Mouse (Mus musculus) forebrain, postnatal 0 days (tissue): ENCODE data around the gene Kcnh5. TPM values are rescaled to one million over a fixed set of nuclear protein-coding genes. Genes with fewer than 3 reads are reported as not detected.

Experiments used
- ATAC-seq: fragments of 200-750 bp; cut with Nextera tagmentation; 2 replicates; pipeline ENCODE4 v1.8.0; 2017; ENCODE audit warnings: mild to moderate bottlenecking, moderate library complexity
- DNase-seq: peaks from one replicate; pipeline ENCODE4 v3.0.0-alpha.2; 2015
- H3K27ac ChIP-seq: fragments of 300-500 bp; sonication (generic); 2 replicates; pipeline ENCODE4 v1.5.1; 2014; ENCODE audit warnings: low read depth, mild to moderate bottlenecking, antibody characterized with exemption, low read length, moderate library complexity, mixed read lengths
- H3K27me3 ChIP-seq: fragments of 300-500 bp; sonication (generic); 2 replicates; pipeline ENCODE4 v1.6.1; 2014; ENCODE audit warnings: mild to moderate bottlenecking, low read length, mixed read lengths; ENCODE audit not compliant: insufficient read depth
- H3K36me3 ChIP-seq: fragments of 300-500 bp; sonication (generic); 2 replicates; pipeline ENCODE4 v1.6.1; 2014; ENCODE audit warnings: mild to moderate bottlenecking, moderate library complexity; ENCODE audit not compliant: insufficient read depth
- H3K4me1 ChIP-seq: fragments of 300-500 bp; sonication (generic); 2 replicates; pipeline ENCODE4 v1.6.1; 2014; ENCODE audit warnings: antibody characterized with exemption; ENCODE audit not compliant: insufficient read depth
- H3K4me2 ChIP-seq: fragments of 300-500 bp; sonication (generic); 2 replicates; pipeline ENCODE4 v1.6.1; 2014; ENCODE audit warnings: low read depth, mild to moderate bottlenecking, moderate library complexity
- H3K4me3 ChIP-seq: fragments of 300-500 bp; sonication (generic); 2 replicates; pipeline ENCODE4 v1.5.1; 2014; ENCODE audit warnings: low read depth, low read length, mixed read lengths
- H3K9ac ChIP-seq: fragments of 300-500 bp; sonication (generic); 2 replicates; pipeline ENCODE4 v1.6.1; 2014; ENCODE audit warnings: mild to moderate bottlenecking
- H3K9me3 ChIP-seq: fragments of 300-500 bp; sonication (generic); 2 replicates; pipeline ENCODE4 v1.6.1; 2016; ENCODE audit warnings: low read length
- CTCF ChIP-seq: sonication (generic); IDR thresholded peaks from 2 replicates; pipeline ENCODE4 v1.5.1; 2016; ENCODE audit warnings: antibody characterized with exemption, control low read depth, low read depth
- WGBS: fragments of 180-500 bp; shearing (Covaris S2); extraction: QIAGEN DNeasy Blood & Tissue Kit; methylation state at CpG from one replicate; pipeline ENCODE4 v1.1.7; 2014; 5-methylcytosine and 5-hydroxymethylcytosine counted together
- polyA plus RNA-seq: library from polyadenylated mRNA; unstranded; fragments of >200 nt; fragmentation: Nextera tagmentation; extraction: Ambion mirVana; gene quantifications from 2 replicates; pipeline ENCODE4 v1.2.1, GENCODE M21; 2015
- total RNA-seq: library from RNA; depleted of rRNA; stranded (reverse); fragments of >200 nt; gene quantifications from 2 replicates; pipeline ENCODE4 v1.2.3, GENCODE M21; 2014

Kcnh5 gene
- total and polyA plus RNA-seq, 2 experiments from 2014 or later = 1.5 to 7.4 TPM

GRCm38 (mm10) chr12:74969420-74969819 lies 207.7 kb downstream of the Kcnh5 start:
- Histone ChIP-seq H3K9me3 (no peaks in the 10 kb centered on the region), H3K4me1 (no peaks in the 10 kb centered on the region), H3K4me2 (no peak overlapping the region), H3K4me3 (no peak overlapping the region), H3K27me3 (no peaks in the 10 kb centered on the region), H3K9ac (no peak overlapping the region), H3K36me3 (no peaks in the 10 kb centered on the region), H3K27ac (no peak overlapping the region)
- WGBS = 76% methylated on average over 4 of the region's 4 CpGs
- DNase-seq (no peak), ATAC-seq (no peak)
- no peak for TF ChIP-seq CTCF

- WGBS = 51% methylated on average over 2 of the region's 2 CpGs
- no peak for TF ChIP-seq CTCF
- DNase-seq (no peak), ATAC-seq (no peak)
- Histone ChIP-seq H3K9me3 (no peaks in the 10 kb centered on the region), H3K27ac (no peak overlapping the region), H3K36me3 (no peaks in the 10 kb centered on the region), H3K27me3 (no peaks in the 10 kb centered on the region), H3K9ac (no peak overlapping the region), H3K4me3 (no peak overlapping the region), H3K4me1 (no peaks in the 10 kb centered on the region), H3K4me2 (no peak overlapping the region)
Observed at GRCm38 (mm10) chr12:74966266-74966665, 210.9 kb downstream of the Kcnh5 start.

- no peaks in the 10 kb centered on the region for H3K27me3 ChIP-seq
- no peak overlapping the region for H3K9ac ChIP-seq
- H3K4me1 ChIP-seq = no peaks in the 10 kb centered on the region
- H3K4me3 ChIP-seq = no peak overlapping the region
- no peak for DNase-seq
- no peak for TF ChIP-seq CTCF
- no peak overlapping the region for H3K4me2 ChIP-seq
- H3K27ac ChIP-seq = no peak overlapping the region
- ATAC-seq = no peak
- no peaks in the 10 kb centered on the region for H3K36me3 ChIP-seq
- 55% methylated on average over 2 of the region's 2 CpGs for WGBS
- H3K9me3 ChIP-seq = no peaks in the 10 kb centered on the region
Observed at GRCm38 (mm10) chr12:74952661-74953060, 224.5 kb downstream of the Kcnh5 start.

- ATAC-seq (peak; percentile 51), DNase-seq (no peak)
- Histone ChIP-seq H3K4me1 (no peaks in the 10 kb centered on the region), H3K4me2 (no peak overlapping the region), H3K27ac (no peak overlapping the region), H3K9me3 (no peaks in the 10 kb centered on the region), H3K27me3 (no peaks in the 10 kb centered on the region), H3K9ac (no peak overlapping the region), H3K4me3 (no peak overlapping the region), H3K36me3 (no peaks in the 10 kb centered on the region)
- TF ChIP-seq CTCF = no peak
- WGBS = 45% methylated on average over 9 of the region's 9 CpGs
Observed at GRCm38 (mm10) chr12:74951124-74952115, 225.7 kb downstream of the Kcnh5 start.

GRCm38 (mm10) chr12:74901331-74901730 lies 275.8 kb downstream of the Kcnh5 start:
- 55% methylated on average over 6 of the region's 6 CpGs for WGBS
- no peak overlapping the region for H3K27ac ChIP-seq

GRCm38 (mm10) chr12:74900777-74901176 lies 276.4 kb downstream of the Kcnh5 start:
- Histone ChIP-seq H3K4me2 (no peak overlapping the region), H3K9ac (no peak overlapping the region), H3K4me3 (no peak overlapping the region), H3K27ac (no peak overlapping the region), H3K27me3 (no peaks in the 10 kb centered on the region), H3K4me1 (no peaks in the 10 kb centered on the region), H3K36me3 (no peaks in the 10 kb centered on the region), H3K9me3 (no peaks in the 10 kb centered on the region)
- ATAC-seq (no peak), DNase-seq (no peak)
- no peak for TF ChIP-seq CTCF

More at GRCm38 (mm10) chr12:74901331-74901730, 275.8 kb downstream of the Kcnh5 start:
- Histone ChIP-seq H3K4me3 (no peak overlapping the region), H3K4me1 (no peaks in the 10 kb centered on the region), H3K4me2 (no peak overlapping the region), H3K36me3 (no peaks in the 10 kb centered on the region), H3K27me3 (no peaks in the 10 kb centered on the region), H3K9me3 (no peaks in the 10 kb centered on the region), H3K9ac (no peak overlapping the region)
- no peak for TF ChIP-seq CTCF
- DNase-seq (no peak), ATAC-seq (no peak)

GRCm38 (mm10) chr12:74899055-74899454 lies 278.1 kb downstream of the Kcnh5 start:
- Histone ChIP-seq H3K4me3 (no peak overlapping the region), H3K9ac (no peak overlapping the region), H3K27ac (no peak overlapping the region), H3K27me3 (no peaks in the 10 kb centered on the region), H3K4me2 (no peak overlapping the region), H3K36me3 (no peaks in the 10 kb centered on the region), H3K4me1 (no peaks in the 10 kb centered on the region), H3K9me3 (no peaks in the 10 kb centered on the region)
- no peak for TF ChIP-seq CTCF
- 94% methylated on average over 4 of the region's 4 CpGs for WGBS
- no peak for ATAC-seq
- DNase-seq = no peak
